Mouse (Mus musculus): ENCODE results near the gene Creb3l2.

GRCm38 (mm10) chr6:37353616-37354015 is 88.3 kb downstream of the Creb3l2 start:
- no peak for TF ChIP-seq POLR2A (IDR thresholded peaks at IDR 0.05; ENCODE audit: low read depth, low read length)
- no peak for TF ChIP-seq CTCF (IDR thresholded peaks at IDR 0.05; ENCODE audit: extremely low read depth, insufficient read depth, insufficient read length, insufficient replicate concordance)
